Mouse (Mus musculus) limb, embryonic 12.5 days (tissue): ENCODE results near the gene Msrb1. TPM values are rescaled to one million over a fixed set of nuclear protein-coding genes. Genes with fewer than 3 reads are reported as not detected.
A peak's percentile ranks its signal among the peaks of the same experiment; 100 is the strongest.

Experiments
- ATAC-seq: fragments of 200-750 bp; cut with Nextera tagmentation; 2 replicates; pipeline ENCODE4 v1.8.0; 2017; ENCODE audit warnings: low read depth, moderate TSS enrichment; ENCODE audit not compliant: insufficient number of reproducible peaks, insufficient read depth, low FRiP score, low TSS enrichment
- H3K27ac ChIP-seq: fragments of 300-500 bp; sonication (generic); 2 replicates; pipeline ENCODE4 v1.5.1; 2016; ENCODE audit warnings: mild to moderate bottlenecking, moderate library complexity
- H3K27me3 ChIP-seq: fragments of 300-500 bp; sonication (generic); 2 replicates; pipeline ENCODE4 v1.6.1; 2016; ENCODE audit warnings: mild to moderate bottlenecking, moderate library complexity
- H3K36me3 ChIP-seq: fragments of 300-500 bp; sonication (generic); 2 replicates; pipeline ENCODE4 v1.6.1; 2016; ENCODE audit warnings: mild to moderate bottlenecking, moderate library complexity
- H3K4me1 ChIP-seq: fragments of 300-500 bp; sonication (generic); replicated peaks from 2 replicates; pipeline ENCODE4 v1.6.1; 2016
- H3K4me2 ChIP-seq: fragments of 300-500 bp; sonication (generic); 2 replicates; pipeline ENCODE4 v1.6.1; 2016; ENCODE audit warnings: mild to moderate bottlenecking, moderate library complexity
- H3K4me3 ChIP-seq: fragments of 300-500 bp; sonication (generic); replicated peaks from 2 replicates; pipeline ENCODE4 v1.5.1; 2016; ENCODE audit warnings: mild to moderate bottlenecking
- H3K9ac ChIP-seq: fragments of 300-500 bp; sonication (generic); replicated peaks from 2 replicates; pipeline ENCODE4 v1.6.1; 2016; ENCODE audit warnings: mild to moderate bottlenecking, moderate library complexity
- H3K9me3 ChIP-seq: fragments of 300-500 bp; sonication (generic); 2 replicates; pipeline ENCODE4 v1.6.1; 2016; ENCODE audit warnings: mild to moderate bottlenecking, moderate library complexity
- WGBS: fragments of 180-500 bp; shearing (Covaris S2); methylation state at CpG from one replicate; pipeline ENCODE4 v1.1.7; 2016; 5-methylcytosine and 5-hydroxymethylcytosine counted together
- polyA plus RNA-seq: library from polyadenylated mRNA; unstranded; fragments of >200 nt; fragmentation: Nextera tagmentation; extraction: Ambion mirVana; gene quantifications from 2 replicates; pipeline ENCODE4 v1.2.1, GENCODE M21; 2016

Msrb1 gene
- polyA plus RNA-seq, 1 experiment from 2014 or later = 22.7 TPM

DNA sequence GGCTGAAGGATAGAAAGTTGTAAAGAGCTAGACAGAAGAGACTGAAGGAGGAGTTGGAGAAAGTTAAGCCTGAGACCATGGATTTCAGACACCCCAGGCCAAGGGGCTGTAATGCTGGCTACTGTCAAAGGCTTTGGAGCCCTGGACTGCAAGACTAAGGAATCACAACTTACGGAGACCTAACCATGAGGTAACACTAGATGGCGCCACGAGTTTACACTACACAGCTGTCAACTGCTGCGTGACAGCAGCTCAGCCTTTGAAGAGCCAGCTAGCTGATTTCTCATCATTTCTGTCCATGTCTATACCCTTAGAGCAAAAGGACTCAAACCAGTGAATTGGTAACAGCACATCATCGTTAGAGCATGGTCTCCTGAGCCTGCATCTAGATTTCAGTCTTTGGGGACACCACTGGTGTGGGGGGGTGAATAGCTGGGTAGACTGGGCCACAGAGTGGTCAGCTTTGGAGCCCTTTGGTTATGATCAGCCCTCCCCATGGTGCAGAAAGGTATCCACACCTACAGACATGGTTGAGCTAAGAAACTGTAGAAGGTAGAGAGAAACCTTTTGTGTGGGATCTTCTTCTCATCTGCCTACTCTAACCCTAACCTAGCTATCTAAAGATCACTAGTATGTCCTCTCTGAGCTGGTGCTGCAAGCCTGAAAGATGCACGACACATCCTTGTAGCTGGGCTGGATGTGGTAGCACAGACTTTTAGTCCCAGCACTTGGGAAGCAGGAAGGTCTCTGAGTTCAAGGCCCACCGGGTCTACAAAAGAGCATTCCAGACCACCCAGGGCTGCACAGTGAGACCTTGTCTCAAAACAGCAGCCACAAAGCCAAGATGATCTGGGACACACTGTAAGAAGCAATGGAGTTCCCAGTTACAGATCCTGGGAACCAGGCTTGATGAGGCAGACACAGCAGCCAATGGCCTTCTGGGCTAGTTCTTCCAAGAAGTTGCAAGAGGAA is 9.4 kb downstream of the Msrb1 start:
- ATAC-seq = peak; percentile 69; the same call in 1 of the 2 replicates
- Histone ChIP-seq H3K4me3 (no peak overlapping the region), H3K9ac (no peak overlapping the region), H3K27ac (no peak overlapping the region), H3K36me3 (peaks cover 18% of the 10 kb centered on the region; the same call in 1 of the 2 replicates), H3K27me3 (peaks cover 16% of the 10 kb centered on the region), H3K9me3 (no peaks in the 10 kb centered on the region), H3K4me2 (no peak overlapping the region), H3K4me1 (peaks cover 11% of the 10 kb centered on the region; the same call in 1 of the 2 replicates)
- 22% methylated on average over 7 of the region's 7 CpGs for WGBS

GRCm38 (mm10) chr17:24746986-24747385 is 10.5 kb downstream of the Msrb1 start:
- peaks cover 11% of the 10 kb centered on the region; the same call in 1 of the 2 replicates for H3K4me1 ChIP-seq
- H3K27me3 ChIP-seq = peaks cover 27% of the 10 kb centered on the region
- peaks cover 8% of the 10 kb centered on the region; the same call in 1 of the 2 replicates for H3K36me3 ChIP-seq
- H3K4me2 ChIP-seq = no peak overlapping the region
- H3K27ac ChIP-seq = 0 out of 2 replicates have a peak overlapping the region, but pooled peaks have one; percentile 12
- 28% methylated on average over 4 of the region's 4 CpGs for WGBS
- H3K9ac ChIP-seq = no peak overlapping the region
- H3K9me3 ChIP-seq = no peaks in the 10 kb centered on the region
- ATAC-seq = no peak
- H3K4me3 ChIP-seq = no peak overlapping the region

DNA sequence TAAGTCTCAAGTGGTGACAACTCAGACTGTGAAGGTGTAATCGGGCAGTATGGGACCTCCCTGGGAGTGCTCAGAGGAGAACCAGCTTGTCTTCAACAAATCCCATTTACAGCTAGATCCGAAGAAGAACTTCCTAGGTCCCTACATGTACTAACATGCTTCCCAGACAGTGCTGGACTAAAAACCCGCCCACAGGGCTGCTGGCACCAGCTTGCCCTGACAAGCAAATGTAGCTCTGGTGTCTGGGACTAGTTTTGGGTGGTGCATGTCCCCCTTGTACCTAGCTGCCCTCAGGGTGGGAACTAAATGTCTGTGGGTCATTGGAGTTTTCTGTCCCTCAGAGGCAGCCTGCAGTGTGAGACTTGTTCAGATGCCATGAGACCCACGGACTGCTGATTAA is 15.1 kb downstream of the Msrb1 start:
- 15% methylated on average over 4 of the region's 4 CpGs for WGBS
- peaks cover 31% of the 10 kb centered on the region for H3K4me1 ChIP-seq
- H3K9ac ChIP-seq = no peak overlapping the region; the same call in 1 of the 2 replicates
- peak overlapping the region; percentile 98; the same call in 1 of the 2 replicates for H3K4me2 ChIP-seq
- H3K9me3 ChIP-seq = no peaks in the 10 kb centered on the region
- peaks cover 67% of the 10 kb centered on the region for H3K27me3 ChIP-seq
- H3K27ac ChIP-seq = no peak overlapping the region
- H3K4me3 ChIP-seq = no peak overlapping the region
- H3K36me3 ChIP-seq = no peaks in the 10 kb centered on the region
- no peak for ATAC-seq

DNA sequence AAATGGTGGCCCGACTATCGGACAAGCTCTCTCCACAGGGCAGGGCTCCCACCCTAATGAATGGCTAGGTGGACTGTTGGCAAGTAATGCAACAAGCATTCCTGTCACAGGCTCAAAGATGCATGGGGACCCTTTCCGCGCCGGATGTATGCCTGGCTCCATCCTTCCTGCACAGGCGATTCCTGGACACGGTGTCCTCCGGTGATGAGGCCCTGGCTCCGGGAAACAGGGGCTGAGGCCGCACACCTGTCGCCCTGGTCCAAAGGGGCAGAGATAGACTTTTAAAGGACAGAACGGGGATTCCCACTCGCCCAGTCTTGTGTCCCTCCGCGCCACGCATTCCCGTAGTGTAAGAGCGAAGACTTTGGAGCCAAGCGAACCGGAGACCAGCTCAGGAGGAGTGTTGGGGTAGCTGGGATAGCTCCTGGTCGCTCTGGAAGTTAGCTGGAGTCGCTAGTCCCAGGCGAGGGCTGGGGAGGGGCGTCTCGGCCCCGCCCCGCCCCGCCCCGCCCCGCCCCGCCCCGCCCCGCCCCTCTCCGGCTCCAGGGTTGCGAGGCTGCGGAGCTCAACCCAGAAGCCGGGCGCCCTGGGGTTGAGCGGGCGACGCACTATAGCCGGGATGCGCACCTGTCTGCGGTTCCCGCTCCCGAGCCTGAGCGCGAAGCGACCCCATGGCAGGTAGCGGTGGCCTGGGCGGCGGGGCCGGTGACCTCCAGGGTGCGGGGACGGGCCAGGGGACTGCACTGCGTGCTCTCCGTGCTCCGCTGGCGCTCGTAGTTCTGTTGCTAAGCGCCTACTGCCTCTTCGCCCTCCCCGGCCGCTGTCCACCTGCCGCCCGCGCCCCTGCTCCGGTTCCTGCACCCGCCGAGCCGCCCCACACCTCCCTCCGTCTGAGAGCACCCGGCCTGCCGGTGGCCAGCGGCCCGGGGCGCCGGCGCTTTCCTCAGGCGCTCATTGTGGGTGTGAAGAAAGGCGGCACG is 16.3 kb downstream of the Msrb1 start, which contains the start of gene Hs3st6:
Gene Hs3st6 (plus strand): TSS at position 574 of the 980 bp plus-strand sequence.
- peak within 1 kb of the TSS; percentile 50 for H3K9ac ChIP-seq
- H3K9me3 ChIP-seq = no peaks in the 10 kb centered on the region
- peak; percentile 73 for ATAC-seq
- H3K4me2 ChIP-seq = peak within 1 kb of the TSS; percentile 98
- WGBS = under 1% methylated on average over 73 of the region's 82 CpGs
- peak within 1 kb of the TSS; percentile 57 for H3K4me3 ChIP-seq
- peaks cover 20% of the 10 kb centered on the region for H3K4me1 ChIP-seq
- H3K27ac ChIP-seq = no peak within 1 kb of the TSS
- H3K27me3 ChIP-seq = peaks cover 67% of the 10 kb centered on the region
- no peaks in the 10 kb centered on the region for H3K36me3 ChIP-seq

DNA sequence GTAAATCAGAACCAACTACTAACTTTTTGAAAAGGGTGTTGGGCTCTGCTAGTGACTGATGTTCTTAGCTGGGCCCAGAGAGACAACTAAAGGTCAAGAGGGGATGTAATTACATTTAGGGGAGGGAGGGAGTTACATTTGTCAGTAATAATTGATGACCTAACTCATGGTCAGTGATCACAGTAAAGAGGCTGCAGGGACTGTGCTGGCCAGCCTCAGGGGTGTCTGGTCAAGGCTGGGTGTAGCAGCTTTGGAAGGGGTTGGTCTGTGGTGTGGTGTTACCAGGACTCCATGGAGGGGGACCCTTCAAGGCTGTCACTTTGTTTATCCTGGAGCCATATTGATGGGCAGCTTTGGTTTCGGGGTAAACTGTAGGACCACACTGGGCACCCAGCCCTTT is 21.0 kb downstream of the Msrb1 start:
- ATAC-seq = no peak
- Histone ChIP-seq H3K9me3 (no peaks in the 10 kb centered on the region), H3K4me2 (no peak overlapping the region), H3K4me3 (no peak overlapping the region), H3K36me3 (no peaks in the 10 kb centered on the region), H3K9ac (no peak overlapping the region), H3K4me1 (peaks cover 31% of the 10 kb centered on the region), H3K27me3 (peaks cover 39% of the 10 kb centered on the region), H3K27ac (no peak overlapping the region)
- WGBS = 75% methylated on average over 1 of the region's 1 CpGs

DNA sequence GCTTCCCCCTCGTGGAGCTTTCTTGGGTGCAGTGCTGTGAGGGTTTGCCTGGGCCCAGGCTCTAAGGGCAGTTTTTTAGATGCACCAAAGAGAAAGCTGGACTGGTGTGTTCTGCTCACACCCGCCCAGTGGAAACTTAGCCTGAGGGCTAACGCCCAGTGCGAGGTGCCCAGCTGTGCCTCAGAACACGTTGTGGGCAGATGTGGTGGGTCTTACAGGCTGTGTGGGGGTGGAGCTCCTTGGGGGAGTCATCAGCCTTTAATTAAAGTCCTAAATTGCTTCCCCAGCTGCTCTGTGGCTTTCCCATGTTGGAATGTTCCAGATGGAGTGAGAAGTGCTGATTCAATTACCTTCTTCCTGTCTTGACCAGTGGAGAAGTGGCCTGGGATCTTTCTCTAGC is 24.7 kb downstream of the Msrb1 start:
- peak; percentile 58 for ATAC-seq
- Histone ChIP-seq H3K4me3 (no peak overlapping the region), H3K4me2 (no peak overlapping the region), H3K9me3 (no peaks in the 10 kb centered on the region), H3K4me1 (peaks cover 20% of the 10 kb centered on the region), H3K9ac (no peak overlapping the region), H3K27me3 (peaks cover 4% of the 10 kb centered on the region; the same call in 1 of the 2 replicates), H3K27ac (peak overlapping the region; percentile 51), H3K36me3 (no peaks in the 10 kb centered on the region)
- WGBS = 11% methylated on average over 5 of the region's 5 CpGs

DNA sequence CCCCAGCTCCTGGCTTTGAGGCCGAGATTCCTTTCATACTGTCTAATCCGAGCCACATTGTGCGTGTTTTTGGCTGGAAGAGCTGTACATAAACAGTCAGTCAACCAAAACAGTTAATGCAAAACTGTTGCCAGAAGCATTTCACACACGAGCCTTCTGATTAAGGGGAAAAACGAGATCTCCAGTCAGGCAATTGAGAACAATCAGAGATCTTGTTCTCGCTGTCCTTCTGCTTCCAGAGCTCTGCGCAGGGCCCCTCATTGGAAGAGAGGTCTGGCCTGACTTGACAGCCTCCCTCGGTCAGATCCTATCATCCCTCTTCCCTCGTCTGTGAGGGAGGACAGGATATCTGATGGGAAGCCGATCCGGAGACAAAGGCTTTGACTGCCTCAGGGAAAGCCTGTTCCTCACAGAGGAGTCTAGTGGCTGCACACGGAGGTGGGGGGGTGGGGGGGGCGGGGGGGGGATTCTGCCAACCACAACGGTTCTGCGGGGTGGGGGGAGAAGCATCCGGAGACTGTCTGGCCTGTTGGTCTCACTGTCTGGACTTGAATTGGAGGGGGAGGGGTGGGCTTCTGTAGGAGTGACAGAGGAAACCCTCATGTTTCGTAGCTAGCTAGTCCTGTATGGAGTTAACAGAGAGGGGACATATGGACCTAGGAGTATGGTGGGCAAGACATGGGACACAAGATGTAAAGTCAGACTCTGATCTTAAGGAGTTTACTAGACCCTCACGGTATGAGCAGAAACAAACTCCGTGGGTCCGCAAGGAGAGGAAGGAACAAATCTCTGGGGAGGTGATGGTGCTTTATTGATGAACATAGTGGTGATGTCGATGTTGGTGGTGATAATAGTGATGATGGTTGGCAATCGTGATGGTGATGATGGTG is 28.8 kb downstream of the Msrb1 start:
- 50% methylated on average over 21 of the region's 22 CpGs for WGBS
- 0 out of 2 replicates have a peak, but pooled peaks have one; percentile 33 for ATAC-seq
- no peak overlapping the region for H3K27ac ChIP-seq
- H3K4me2 ChIP-seq = peak overlapping the region; percentile 17
- no peaks in the 10 kb centered on the region for H3K36me3 ChIP-seq
- H3K4me3 ChIP-seq = no peak overlapping the region
- no peaks in the 10 kb centered on the region for H3K9me3 ChIP-seq
- H3K4me1 ChIP-seq = peaks cover 35% of the 10 kb centered on the region
- no peaks in the 10 kb centered on the region; the same call in 1 of the 2 replicates for H3K27me3 ChIP-seq
- H3K9ac ChIP-seq = no peak overlapping the region

DNA sequence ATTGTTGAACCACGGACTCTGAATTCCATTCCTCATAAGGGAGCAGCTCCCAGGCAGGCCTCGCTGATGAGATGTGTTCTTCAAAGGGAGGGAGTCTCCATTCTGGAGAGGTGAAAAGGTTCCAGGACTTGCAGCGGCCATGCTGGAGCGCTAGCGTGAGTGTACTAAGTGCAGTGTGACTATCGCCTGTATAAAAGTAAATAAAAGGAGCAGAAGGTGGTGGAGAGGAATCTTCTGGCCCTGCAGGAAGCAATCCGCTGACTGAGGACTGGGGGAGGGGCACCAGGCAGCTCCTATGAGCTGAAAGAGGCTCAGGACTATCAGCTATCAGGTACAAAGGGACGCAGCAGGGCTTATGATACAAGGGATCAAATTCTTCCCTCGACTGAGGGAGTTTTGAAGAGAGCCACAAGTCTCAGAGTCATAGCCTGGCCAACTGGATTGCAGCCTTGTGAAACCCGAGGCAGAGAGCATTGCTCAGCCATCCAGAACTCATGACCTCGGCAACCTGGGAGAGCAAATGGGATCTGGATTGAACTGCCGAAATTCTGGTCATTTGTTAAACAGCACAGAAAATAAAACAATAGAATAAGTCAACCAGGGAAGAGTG is 29.9 kb downstream of the Msrb1 start:
- no peak for ATAC-seq
- peaks cover 29% of the 10 kb centered on the region for H3K4me1 ChIP-seq
- no peak overlapping the region; the same call in 1 of the 2 replicates for H3K9ac ChIP-seq
- H3K4me3 ChIP-seq = no peak overlapping the region
- no peaks in the 10 kb centered on the region for H3K36me3 ChIP-seq
- H3K4me2 ChIP-seq = no peak overlapping the region
- no peaks in the 10 kb centered on the region; the same call in 1 of the 2 replicates for H3K27me3 ChIP-seq
- no peak overlapping the region for H3K27ac ChIP-seq
- 31% methylated on average over 12 of the region's 12 CpGs for WGBS
- no peaks in the 10 kb centered on the region for H3K9me3 ChIP-seq

- H3K27me3 ChIP-seq = no peaks in the 10 kb centered on the region; the same call in 1 of the 2 replicates
- 0 out of 2 replicates have a peak, but pooled peaks cover 6% of the 10 kb centered on the region for H3K9me3 ChIP-seq
- H3K36me3 ChIP-seq = no peaks in the 10 kb centered on the region
- peaks cover 21% of the 10 kb centered on the region for H3K4me1 ChIP-seq
- H3K27ac ChIP-seq = no peak overlapping the region
- WGBS = 33% methylated on average over 3 of the region's 3 CpGs
- no peak for ATAC-seq
- H3K9ac ChIP-seq = no peak overlapping the region
- H3K4me3 ChIP-seq = no peak overlapping the region
- H3K4me2 ChIP-seq = no peak overlapping the region
Observed at GRCm38 (mm10) chr17:24769146-24769545, 32.7 kb downstream of the Msrb1 start.
